Mouse (Mus musculus) neural tube, embryonic 11.5 days (tissue): ENCODE measurements around the gene Map4k1. TPM values are rescaled to one million over a fixed set of nuclear protein-coding genes. Genes with fewer than 3 reads are reported as not detected.

Experiments used
- ATAC-seq: fragments of 200-750 bp; cut with Nextera tagmentation; 2 replicates; pipeline ENCODE4 v1.8.0; 2017; ENCODE audit warnings: moderate number of reproducible peaks, mild to moderate bottlenecking, moderate TSS enrichment, moderate library complexity; ENCODE audit not compliant: insufficient read depth, low FRiP score, low TSS enrichment
- DNase-seq: peaks from one replicate; pipeline ENCODE4 v3.0.0-alpha.2; 2015; ENCODE audit warnings: low spot score
- H3K27ac ChIP-seq: fragments of 300-500 bp; sonication (generic); 2 replicates; pipeline ENCODE4 v1.5.1; 2014; ENCODE audit warnings: low read depth, mild to moderate bottlenecking, low read length
- H3K27me3 ChIP-seq: fragments of 300-500 bp; sonication (generic); 2 replicates; pipeline ENCODE4 v1.6.1; 2014; ENCODE audit warnings: mild to moderate bottlenecking, low read length, mixed read lengths; ENCODE audit not compliant: control insufficient read depth, insufficient read depth
- H3K36me3 ChIP-seq: fragments of 300-500 bp; sonication (generic); 2 replicates; pipeline ENCODE4 v1.6.1; 2014; ENCODE audit warnings: mild to moderate bottlenecking, low read length, moderate library complexity, mixed read lengths; ENCODE audit not compliant: control insufficient read depth, insufficient read depth
- H3K4me1 ChIP-seq: fragments of 300-500 bp; sonication (generic); 2 replicates; pipeline ENCODE4 v1.6.1; 2014; ENCODE audit warnings: low read length, mixed read lengths; ENCODE audit not compliant: control insufficient read depth, insufficient read depth
- H3K4me2 ChIP-seq: fragments of 300-500 bp; sonication (generic); 2 replicates; pipeline ENCODE4 v1.6.1; 2014; ENCODE audit warnings: low read depth, mild to moderate bottlenecking, moderate library complexity
- H3K4me3 ChIP-seq: fragments of 300-500 bp; sonication (generic); 2 replicates; pipeline ENCODE4 v1.5.1; 2014; ENCODE audit warnings: low read depth, low read length
- H3K9ac ChIP-seq: fragments of 300-500 bp; sonication (generic); 2 replicates; pipeline ENCODE4 v1.6.1; 2014; ENCODE audit warnings: mild to moderate bottlenecking, low read length
- H3K9me3 ChIP-seq: fragments of 300-500 bp; sonication (generic); 2 replicates; pipeline ENCODE4 v1.6.1; 2016; ENCODE audit warnings: low read length; ENCODE audit not compliant: control insufficient read depth
- WGBS: fragments of 180-500 bp; shearing (Covaris S2); extraction: QIAGEN DNeasy Blood & Tissue Kit; methylation state at CpG from one replicate; pipeline ENCODE4 v1.1.7; 2014; 5-methylcytosine and 5-hydroxymethylcytosine counted together
- polyA plus RNA-seq: library from polyadenylated mRNA; unstranded; fragments of >200 nt; fragmentation: Nextera tagmentation; extraction: Ambion mirVana; gene quantifications from 2 replicates; pipeline ENCODE4 v1.2.1, GENCODE M21; 2014

Gene Map4k1
- polyA plus RNA-seq, 1 experiment from 2014 or later: 6.2 TPM

DNA sequence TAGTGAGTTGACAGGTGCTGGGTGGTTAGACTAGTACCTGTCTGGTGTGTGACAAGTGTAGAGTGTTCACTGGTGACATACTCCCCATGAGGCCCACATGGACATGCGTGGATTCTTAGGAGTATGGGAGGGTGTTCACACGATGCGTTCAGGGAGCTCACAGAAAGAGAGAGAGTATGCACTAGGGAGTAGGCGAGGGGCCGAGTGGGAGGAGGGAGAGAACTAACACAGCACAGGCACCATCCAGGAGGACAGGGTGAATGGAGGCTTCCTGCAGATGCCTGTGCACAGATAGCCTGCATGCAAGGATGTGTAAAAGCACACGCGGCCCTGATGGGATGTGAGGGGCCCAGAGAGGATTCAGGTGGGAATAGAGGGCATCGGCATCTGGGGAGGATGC is 40.6 kb downstream of the Map4k1 start:
- H3K4me2 ChIP-seq: no peak overlapping the region
- H3K9ac ChIP-seq: no peak overlapping the region
- 85% methylated on average over 8 of the region's 8 CpGs for WGBS
- ATAC-seq (no peak), DNase-seq (no peak)
- H3K4me3 ChIP-seq: no peak overlapping the region
- H3K4me1 ChIP-seq: no peaks in the 10 kb centered on the region
- H3K27ac ChIP-seq: no peak overlapping the region
- peaks cover 30% of the 10 kb centered on the region for H3K27me3 ChIP-seq
- H3K9me3 ChIP-seq: no peaks in the 10 kb centered on the region
- no peaks in the 10 kb centered on the region for H3K36me3 ChIP-seq

GRCm38 (mm10) chr7:29023514-29023913 is 41.7 kb downstream of the Map4k1 start:
- no peak overlapping the region for H3K9ac ChIP-seq
- no peak for ATAC-seq
- no peak for DNase-seq
- 90% methylated on average over 8 of the region's 8 CpGs for WGBS
- no peaks in the 10 kb centered on the region for H3K36me3 ChIP-seq
- no peaks in the 10 kb centered on the region for H3K9me3 ChIP-seq
- H3K4me2 ChIP-seq: no peak overlapping the region
- no peak overlapping the region for H3K4me3 ChIP-seq
- no peaks in the 10 kb centered on the region for H3K4me1 ChIP-seq
- H3K27ac ChIP-seq: no peak overlapping the region
- H3K27me3 ChIP-seq: peaks cover 21% of the 10 kb centered on the region

GRCm38 (mm10) chr7:29025566-29025965 is 43.7 kb downstream of the Map4k1 start:
- H3K36me3 ChIP-seq: no peaks in the 10 kb centered on the region
- peaks cover 3% of the 10 kb centered on the region for H3K27me3 ChIP-seq
- no peak overlapping the region for H3K9ac ChIP-seq
- no peak overlapping the region for H3K4me3 ChIP-seq
- H3K27ac ChIP-seq: no peak overlapping the region
- WGBS: 82% methylated on average over 7 of the region's 7 CpGs
- ATAC-seq (no peak), DNase-seq (no peak)
- H3K9me3 ChIP-seq: no peaks in the 10 kb centered on the region
- H3K4me2 ChIP-seq: no peak overlapping the region
- H3K4me1 ChIP-seq: no peaks in the 10 kb centered on the region

DNA sequence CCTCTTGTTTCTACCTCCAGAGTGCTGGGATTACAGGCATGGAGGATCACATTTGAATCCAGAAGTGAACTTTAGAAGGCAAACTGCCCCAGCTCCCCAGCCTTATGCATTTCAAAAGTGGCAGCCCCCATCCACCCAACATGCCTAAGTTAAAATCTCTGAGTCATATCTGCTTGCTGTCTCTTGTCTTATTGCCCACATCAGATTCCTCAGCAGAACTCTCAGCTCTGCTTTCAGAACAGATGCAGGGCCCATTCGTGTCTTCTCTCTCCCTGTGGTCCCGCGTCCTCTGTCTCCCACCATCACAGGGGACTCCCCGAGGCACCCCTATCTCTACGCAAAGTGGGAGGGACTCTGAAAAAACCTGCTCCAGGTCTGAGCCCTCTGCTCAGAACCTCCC is 44.3 kb downstream of the Map4k1 start:
- H3K4me1 ChIP-seq: no peaks in the 10 kb centered on the region
- H3K27me3 ChIP-seq: no peaks in the 10 kb centered on the region
- no peak overlapping the region for H3K4me2 ChIP-seq
- no peak for DNase-seq
- no peaks in the 10 kb centered on the region for H3K36me3 ChIP-seq
- no peak overlapping the region for H3K27ac ChIP-seq
- no peak for ATAC-seq
- no peak overlapping the region for H3K4me3 ChIP-seq
- no peaks in the 10 kb centered on the region for H3K9me3 ChIP-seq
- no peak overlapping the region for H3K9ac ChIP-seq
- WGBS: 93% methylated on average over 5 of the region's 5 CpGs

GRCm38 (mm10) chr7:29026811-29027210 is 45.0 kb downstream of the Map4k1 start:
- Histone ChIP-seq H3K27me3 (no peaks in the 10 kb centered on the region), H3K4me3 (no peak overlapping the region), H3K4me2 (no peak overlapping the region), H3K27ac (no peak overlapping the region), H3K36me3 (no peaks in the 10 kb centered on the region), H3K9ac (no peak overlapping the region), H3K9me3 (no peaks in the 10 kb centered on the region), H3K4me1 (no peaks in the 10 kb centered on the region)
- no peak for ATAC-seq
- no peak for DNase-seq
- WGBS: 75% methylated on average over 4 of the region's 4 CpGs

- Histone ChIP-seq H3K4me3 (no peak overlapping the region), H3K27ac (no peak overlapping the region), H3K27me3 (no peaks in the 10 kb centered on the region), H3K9ac (no peak overlapping the region), H3K36me3 (no peaks in the 10 kb centered on the region), H3K4me1 (no peaks in the 10 kb centered on the region), H3K9me3 (no peaks in the 10 kb centered on the region), H3K4me2 (no peak overlapping the region)
- WGBS: 88% methylated on average over 6 of the region's 6 CpGs
- DNase-seq (no peak), ATAC-seq (no peak)
Observed at GRCm38 (mm10) chr7:29028761-29029160, 46.9 kb downstream of the Map4k1 start.

GRCm38 (mm10) chr7:29029690-29030656 is 48.1 kb downstream of the Map4k1 start:
- DNase-seq: no peak
- H3K4me1 ChIP-seq: no peaks in the 10 kb centered on the region
- no peak overlapping the region for H3K9ac ChIP-seq
- H3K36me3 ChIP-seq: no peaks in the 10 kb centered on the region
- no peaks in the 10 kb centered on the region for H3K27me3 ChIP-seq
- H3K27ac ChIP-seq: no peak overlapping the region
- H3K4me2 ChIP-seq: no peak overlapping the region
- ATAC-seq: no peak
- 88% methylated on average over 14 of the region's 14 CpGs for WGBS
- H3K4me3 ChIP-seq: no peak overlapping the region
- H3K9me3 ChIP-seq: no peaks in the 10 kb centered on the region

GRCm38 (mm10) chr7:29031641-29032040 is 49.8 kb downstream of the Map4k1 start:
- Histone ChIP-seq H3K36me3 (no peaks in the 10 kb centered on the region), H3K4me1 (no peaks in the 10 kb centered on the region), H3K4me3 (no peak overlapping the region), H3K9me3 (no peaks in the 10 kb centered on the region; the same call in 1 of the 2 replicates), H3K9ac (no peak overlapping the region; the same call in 1 of the 2 replicates), H3K4me2 (no peak overlapping the region), H3K27ac (no peak overlapping the region), H3K27me3 (no peaks in the 10 kb centered on the region)
- 90% methylated on average over 10 of the region's 10 CpGs for WGBS
- no peak for DNase-seq
- ATAC-seq: no peak

- Histone ChIP-seq H3K27ac (no peak overlapping the region), H3K9me3 (no peaks in the 10 kb centered on the region; the same call in 1 of the 2 replicates), H3K27me3 (no peaks in the 10 kb centered on the region), H3K4me1 (no peaks in the 10 kb centered on the region), H3K9ac (no peak overlapping the region), H3K36me3 (no peaks in the 10 kb centered on the region), H3K4me2 (no peak overlapping the region), H3K4me3 (no peak overlapping the region)
- ATAC-seq: no peak
- DNase-seq: no peak
- 84% methylated on average over 5 of the region's 5 CpGs for WGBS
Observed at GRCm38 (mm10) chr7:29032685-29033084, 50.8 kb downstream of the Map4k1 start.
